Mouse (Mus musculus): ENCODE measurements around the gene Olfr488. TPM values are rescaled to one million over a fixed set of nuclear protein-coding genes. Genes with fewer than 3 reads are reported as not detected.
"Not testable (repeated sequence)": the region's sequence is repeated elsewhere in the genome, so short reads cannot be mapped to it uniquely, and the experiment has no call there.

The Olfr488 gene
- not detected in 2 replicates for polyA plus RNA-seq (2015; fragmentation: Nextera tagmentation; extraction: Ambion mirVana)

DNA sequence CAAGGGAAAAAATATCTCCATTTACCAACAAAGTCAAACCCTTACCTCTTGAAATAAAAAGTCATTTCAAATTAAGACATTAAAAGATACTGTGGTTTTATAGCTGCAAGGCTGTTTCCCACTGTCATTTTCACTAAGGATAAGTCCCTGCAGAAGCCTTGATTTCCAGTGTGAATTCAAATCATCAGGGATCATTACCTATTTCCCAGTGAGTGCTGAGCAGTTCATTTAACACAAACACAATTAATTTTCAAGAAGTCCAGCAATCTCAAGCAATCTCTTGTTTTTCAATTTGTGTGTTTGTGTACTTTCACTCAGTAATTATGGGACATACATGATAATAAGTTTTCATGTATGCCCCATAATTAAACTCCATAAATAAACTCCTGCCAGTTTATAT lies at the start of gene Olfr488:
Olfr488 (minus strand) TSS at position 101 of the 400 bp plus-strand sequence.
- Histone ChIP-seq H3K4me2 (no peak within 1 kb of the TSS), H3K36me3 (replicated peaks) (no peaks in the 10 kb centered on the region), H3K4me1 (no peaks in the 10 kb centered on the region), H3K27ac (no peak within 1 kb of the TSS), H3K4me3 (no peak within 1 kb of the TSS), H3K9me3 (no peaks in the 10 kb centered on the region), H3K9ac (no peak within 1 kb of the TSS), H3K27me3 (replicated peaks) (no peaks in the 10 kb centered on the region)
- no peak for ATAC-seq (replicated peaks)

DNA sequence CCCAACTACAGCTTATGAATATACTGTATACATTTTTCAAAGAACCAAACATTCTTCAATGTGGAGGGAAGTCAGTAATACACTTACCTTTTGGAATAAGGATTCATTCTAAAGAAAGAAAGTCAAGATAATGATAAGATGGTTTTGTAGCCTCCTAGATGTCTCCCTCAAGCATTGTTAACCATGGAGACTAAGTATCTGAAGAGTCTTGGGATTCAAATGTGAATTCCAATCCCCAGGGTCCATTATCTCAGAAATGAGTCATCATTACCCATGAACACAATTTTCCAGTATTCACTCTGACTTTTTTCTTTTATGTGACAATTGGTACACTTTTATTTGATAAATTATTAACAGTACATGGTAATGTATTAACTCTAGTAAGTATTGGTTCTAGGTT lies 30.7 kb upstream of the Olfr488 start, which contains the start of gene Olfr490:
Olfr490 (minus strand) TSS at position 101 of the 400 bp plus-strand sequence.
- Histone ChIP-seq H3K36me3 (replicated peaks) (no peaks in the 10 kb centered on the region), H3K27ac (no peak within 1 kb of the TSS), H3K9me3 (no peaks in the 10 kb centered on the region), H3K4me1 (no peaks in the 10 kb centered on the region), H3K27me3 (replicated peaks) (no peaks in the 10 kb centered on the region), H3K9ac (no peak within 1 kb of the TSS), H3K4me3 (no peak within 1 kb of the TSS), H3K4me2 (no peak within 1 kb of the TSS)
- ATAC-seq (replicated peaks), result no peak

DNA sequence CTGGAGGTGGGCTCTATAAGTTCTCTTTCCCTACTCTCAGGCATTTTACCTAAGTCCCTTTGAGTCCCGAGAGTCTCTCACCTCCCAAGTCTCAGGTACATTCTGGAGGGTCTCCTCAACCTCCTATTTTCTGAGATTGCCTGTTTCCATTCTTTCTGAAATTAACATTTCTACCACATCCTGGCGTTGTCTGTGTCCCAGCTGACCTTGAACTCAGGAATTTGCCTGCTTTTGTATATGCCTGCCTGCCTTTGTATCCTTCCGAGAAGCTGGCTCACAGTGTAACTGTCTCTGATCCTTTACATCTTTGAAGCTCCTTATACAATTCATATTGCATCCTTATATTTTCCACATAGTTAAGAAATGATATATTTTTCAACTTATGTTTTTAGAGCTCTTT lies 24.6 kb downstream of the Olfr488 start:
- Histone ChIP-seq H3K4me1 (no peaks in the 10 kb centered on the region), H3K27ac (no peak overlapping the region), H3K36me3 (replicated peaks) (no peaks in the 10 kb centered on the region), H3K4me3 (no peak overlapping the region), H3K9me3 (no peaks in the 10 kb centered on the region), H3K9ac (no peak overlapping the region), H3K27me3 (replicated peaks) (no peaks in the 10 kb centered on the region), H3K4me2 (no peak overlapping the region)
- ATAC-seq (replicated peaks), result no peak
- WGBS, result 76% methylated on average over 3 of the region's 3 CpGs

- not testable (repeated sequence) for H3K9me3 ChIP-seq; H3K36me3 ChIP-seq (replicated peaks); H3K27me3 ChIP-seq (replicated peaks); H3K9ac ChIP-seq; H3K27ac ChIP-seq; ATAC-seq (replicated peaks); H3K4me1 ChIP-seq; H3K4me3 ChIP-seq; H3K4me2 ChIP-seq
Observed at GRCm38 (mm10) chr7:108214536-108214935, 43.6 kb downstream of the Olfr488 start, which contains the start of gene Olfr487. Gene Olfr487, minus strand, starts transcription at chr7:108214636.

Other genes starting within 250 kb of the Olfr488 start
- gene Olfr478, start 224.4 kb downstream of the Olfr488 start, polyA plus RNA-seq (2015; fragmentation: Nextera tagmentation; extraction: Ambion mirVana), result not detected in 2 replicates
- not detected in 2 replicates for gene Olfr479, start 207.7 kb downstream of the Olfr488 start, polyA plus RNA-seq (2015; fragmentation: Nextera tagmentation; extraction: Ambion mirVana)
- not detected in 2 replicates for gene Olfr480, start 191.0 kb downstream of the Olfr488 start, polyA plus RNA-seq (2015; fragmentation: Nextera tagmentation; extraction: Ambion mirVana)
- gene Olfr481, start 178.5 kb downstream of the Olfr488 start, polyA plus RNA-seq (2015; fragmentation: Nextera tagmentation; extraction: Ambion mirVana), result not detected in 2 replicates
- gene Olfr482, start 160.8 kb downstream of the Olfr488 start, polyA plus RNA-seq (2015; fragmentation: Nextera tagmentation; extraction: Ambion mirVana), result 0.09 TPM in 1 of 2 replicates, not detected in the other
- gene Olfr483, start 157.5 kb downstream of the Olfr488 start, polyA plus RNA-seq (2015; fragmentation: Nextera tagmentation; extraction: Ambion mirVana), result not detected in 2 replicates
- gene Olfr484, start 130.9 kb downstream of the Olfr488 start, polyA plus RNA-seq (2015; fragmentation: Nextera tagmentation; extraction: Ambion mirVana), result not detected in 2 replicates
- gene Olfr485, start 98.5 kb downstream of the Olfr488 start, polyA plus RNA-seq (2015; fragmentation: Nextera tagmentation; extraction: Ambion mirVana), result not detected in 2 replicates
- gene Olfr486, start 85.6 kb downstream of the Olfr488 start, polyA plus RNA-seq (2015; fragmentation: Nextera tagmentation; extraction: Ambion mirVana), result not detected in 2 replicates
- gene Olfr487, start 43.7 kb downstream of the Olfr488 start, polyA plus RNA-seq (2015; fragmentation: Nextera tagmentation; extraction: Ambion mirVana), result not detected in 2 replicates
- gene Olfr490, start 30.6 kb upstream of the Olfr488 start, polyA plus RNA-seq (2015; fragmentation: Nextera tagmentation; extraction: Ambion mirVana), result not detected in 2 replicates
- not detected in 2 replicates for gene Olfr491, start 55.1 kb upstream of the Olfr488 start, polyA plus RNA-seq (2015; fragmentation: Nextera tagmentation; extraction: Ambion mirVana)
- not detected in 2 replicates for gene Olfr492, start 65.3 kb upstream of the Olfr488 start, polyA plus RNA-seq (2015; fragmentation: Nextera tagmentation; extraction: Ambion mirVana)
- not detected in 2 replicates for gene Olfr493, start 88.6 kb upstream of the Olfr488 start, polyA plus RNA-seq (2015; fragmentation: Nextera tagmentation; extraction: Ambion mirVana)
- gene Olfr494, start 107.0 kb upstream of the Olfr488 start, polyA plus RNA-seq (2015; fragmentation: Nextera tagmentation; extraction: Ambion mirVana), result not detected in 2 replicates
- not detected in 2 replicates for gene Olfr495, start 134.8 kb upstream of the Olfr488 start, polyA plus RNA-seq (2015; fragmentation: Nextera tagmentation; extraction: Ambion mirVana)
- gene Olfr497, start 162.1 kb upstream of the Olfr488 start, polyA plus RNA-seq (2015; fragmentation: Nextera tagmentation; extraction: Ambion mirVana), result not detected in 2 replicates
- gene Olfr498, start 207.0 kb upstream of the Olfr488 start, polyA plus RNA-seq (2015; fragmentation: Nextera tagmentation; extraction: Ambion mirVana), result not detected in 2 replicates